Mouse (Mus musculus): ENCODE results near the gene Elob. TPM values are rescaled to one million over a fixed set of nuclear protein-coding genes. Genes with fewer than 3 reads are reported as not detected.
A peak's percentile ranks its signal among the peaks of the same experiment; 100 is the strongest.

Elob gene
- polyA plus RNA-seq, 1 experiment from 2014 or later, result 1,219 TPM

DNA sequence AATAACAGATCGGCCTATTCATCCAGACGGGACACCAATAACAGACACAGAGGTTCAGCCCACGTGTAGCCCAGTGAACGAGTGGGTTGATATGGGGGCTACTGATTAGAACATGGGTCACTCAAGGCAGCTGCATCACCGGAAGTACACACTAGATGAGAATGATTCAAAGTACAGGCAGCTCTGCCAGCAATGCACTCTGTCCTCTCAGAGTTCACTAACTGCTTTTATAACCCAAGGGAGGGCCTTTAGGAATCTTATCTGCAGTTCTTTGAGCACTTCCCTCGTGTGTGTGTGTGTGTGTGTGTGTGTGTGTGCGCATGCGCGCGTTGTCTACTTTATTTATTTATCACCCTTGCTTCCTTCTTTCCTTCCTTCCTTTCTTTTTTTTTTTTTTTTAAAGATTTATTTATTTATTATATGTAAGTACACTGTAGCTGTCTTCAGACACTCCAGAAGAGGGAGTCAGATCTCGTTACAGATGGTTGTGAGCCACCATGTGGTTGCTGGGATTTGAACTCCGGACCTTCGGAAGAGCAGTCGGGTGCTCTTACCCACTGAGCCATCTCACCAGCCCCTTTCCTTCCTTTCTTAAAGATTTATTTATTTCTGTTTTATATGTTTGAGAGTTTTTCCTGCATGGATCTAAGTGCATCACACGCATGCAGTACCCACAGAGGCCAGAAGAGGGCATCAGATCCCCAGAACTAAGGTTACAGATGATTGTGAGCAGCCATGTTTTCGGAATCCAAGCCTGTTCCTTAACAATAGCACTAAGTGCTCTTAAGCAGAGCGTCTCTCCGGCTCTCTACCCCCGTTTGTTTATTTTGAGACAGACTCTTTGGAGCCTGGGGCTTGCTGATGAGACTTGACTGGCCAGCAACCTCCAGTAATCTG, 22.2 kb upstream of the Elob start:
- Histone ChIP-seq H3K9me3 (no peaks in the 10 kb centered on the region), H3K4me1 (no peaks in the 10 kb centered on the region), H3K9ac (no peak overlapping the region), H3K27ac (no peak overlapping the region), H3K27me3 (no peaks in the 10 kb centered on the region), H3K4me3 (no peak overlapping the region), H3K4me2 (replicated peaks) (no peak overlapping the region), H3K36me3 (no peaks in the 10 kb centered on the region)
- ATAC-seq (ENCODE audit: low FRiP score, low read depth), result no peak
- WGBS, result 60% methylated on average over 19 of the region's 19 CpGs

DNA sequence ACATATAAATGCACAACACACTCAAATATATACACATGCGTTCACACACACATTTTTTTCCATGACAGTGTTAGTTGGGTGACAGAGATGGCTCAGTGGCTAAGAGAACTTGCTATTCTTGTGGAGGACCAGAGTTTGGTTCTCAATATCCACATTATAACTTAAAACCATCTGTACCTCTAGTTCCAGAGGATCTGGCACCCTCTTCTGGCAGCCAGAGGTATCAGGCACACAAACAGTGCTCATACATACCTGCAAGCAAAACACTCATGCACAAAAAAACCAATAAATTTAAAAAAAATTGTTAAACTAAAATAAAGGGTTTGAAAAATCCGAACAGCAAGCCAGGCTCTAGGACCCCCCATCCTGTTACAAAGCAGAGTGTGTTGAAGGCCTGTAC, 21.1 kb upstream of the Elob start:
- Histone ChIP-seq H3K4me1 (no peaks in the 10 kb centered on the region), H3K27me3 (no peaks in the 10 kb centered on the region), H3K9me3 (no peaks in the 10 kb centered on the region), H3K9ac (no peak overlapping the region), H3K36me3 (no peaks in the 10 kb centered on the region), H3K4me3 (no peak overlapping the region), H3K4me2 (replicated peaks) (no peak overlapping the region), H3K27ac (no peak overlapping the region)
- ATAC-seq (ENCODE audit: low FRiP score, low read depth), result no peak
- WGBS, result 57% methylated on average over 2 of the region's 2 CpGs

DNA sequence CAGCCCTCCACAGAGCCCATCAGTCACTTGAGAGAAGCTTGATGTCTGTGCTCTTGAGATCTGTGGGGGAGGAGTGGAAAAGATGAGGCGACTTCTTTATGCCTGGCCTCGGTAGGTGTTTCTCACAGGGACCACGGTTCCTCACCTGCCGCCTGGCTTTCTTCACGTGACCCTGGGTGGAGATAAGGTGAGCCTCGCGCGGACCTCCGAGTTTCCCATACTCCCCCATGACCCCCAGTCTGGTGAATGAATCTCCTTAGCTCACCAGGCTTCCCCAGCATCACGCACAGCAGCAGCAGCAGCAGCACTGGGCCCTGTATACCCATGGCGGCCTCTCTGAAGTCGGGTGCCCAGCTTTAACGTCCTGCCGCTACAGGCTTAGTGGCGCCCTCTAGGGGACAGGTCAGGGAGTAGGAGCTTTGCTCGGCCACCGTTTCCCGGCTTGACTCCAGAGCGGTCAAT, 14.9 kb upstream of the Elob start, which contains the start of the genes Prss32 and Prss41:
Prss32 (plus strand) TSS at position 44 of the 462 bp plus-strand sequence.
Prss41 (minus strand) TSS at position 361 of the 462 bp plus-strand sequence.
- no peaks in the 10 kb centered on the region for H3K36me3 ChIP-seq
- no peak within 1 kb of the TSS for H3K27ac ChIP-seq
- 17% methylated on average over 19 of the region's 19 CpGs for whole genome bisulfite sequencing
- no peak for ATAC-seq (ENCODE audit: low FRiP score, low read depth)
- no peak within 1 kb of the TSS for H3K9ac ChIP-seq
- no peaks in the 10 kb centered on the region for H3K9me3 ChIP-seq
- no peaks in the 10 kb centered on the region for H3K27me3 ChIP-seq
- H3K4me2 ChIP-seq (replicated peaks), result peak within 1 kb of the TSS; percentile 52
- no peaks in the 10 kb centered on the region for H3K4me1 ChIP-seq
- H3K4me3 ChIP-seq, result peak within 1 kb of the TSS; percentile 26

DNA sequence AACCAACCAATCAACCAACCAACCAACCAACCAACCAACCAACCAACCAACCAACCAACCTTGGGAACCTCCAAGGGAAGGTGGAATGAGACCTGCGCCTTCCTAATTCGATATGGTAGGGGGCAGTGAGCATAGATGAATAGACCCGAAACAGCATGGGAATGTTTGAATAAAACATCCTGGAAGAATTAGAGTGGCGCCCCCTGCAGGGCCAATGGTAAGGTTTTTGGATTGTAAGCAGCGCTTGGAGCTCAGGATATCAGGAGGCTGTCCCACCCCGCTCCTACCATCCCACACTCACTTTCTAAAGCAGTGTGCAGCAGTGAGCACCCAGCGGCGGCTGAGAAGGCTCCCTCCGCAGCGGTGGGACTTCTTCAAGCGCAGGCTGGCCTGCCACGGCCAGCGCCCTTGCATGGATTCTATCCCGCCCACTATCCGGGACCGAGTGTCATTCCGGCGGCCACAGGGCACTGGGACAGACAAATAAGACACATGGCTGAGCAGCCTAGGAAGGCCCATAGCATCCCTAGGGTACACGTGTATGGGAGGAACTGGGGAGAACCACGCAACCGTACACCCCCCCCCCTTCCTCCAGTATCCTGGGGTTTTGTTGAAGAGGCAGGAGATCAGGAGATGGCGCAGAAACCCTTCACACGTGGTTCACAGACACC, 14.3 kb upstream of the Elob start:
- 48% methylated on average over 23 of the region's 23 CpGs for WGBS
- peak overlapping the region; percentile 26; the same call in 1 of the 2 replicates for H3K4me3 ChIP-seq
- no peak overlapping the region for H3K9ac ChIP-seq
- no peaks in the 10 kb centered on the region for H3K9me3 ChIP-seq
- H3K27ac ChIP-seq, result no peak overlapping the region
- H3K27me3 ChIP-seq, result no peaks in the 10 kb centered on the region
- peak overlapping the region; percentile 52 for H3K4me2 ChIP-seq (replicated peaks)
- H3K4me1 ChIP-seq, result no peaks in the 10 kb centered on the region
- no peak for ATAC-seq (ENCODE audit: low FRiP score, low read depth)
- no peaks in the 10 kb centered on the region for H3K36me3 ChIP-seq

DNA sequence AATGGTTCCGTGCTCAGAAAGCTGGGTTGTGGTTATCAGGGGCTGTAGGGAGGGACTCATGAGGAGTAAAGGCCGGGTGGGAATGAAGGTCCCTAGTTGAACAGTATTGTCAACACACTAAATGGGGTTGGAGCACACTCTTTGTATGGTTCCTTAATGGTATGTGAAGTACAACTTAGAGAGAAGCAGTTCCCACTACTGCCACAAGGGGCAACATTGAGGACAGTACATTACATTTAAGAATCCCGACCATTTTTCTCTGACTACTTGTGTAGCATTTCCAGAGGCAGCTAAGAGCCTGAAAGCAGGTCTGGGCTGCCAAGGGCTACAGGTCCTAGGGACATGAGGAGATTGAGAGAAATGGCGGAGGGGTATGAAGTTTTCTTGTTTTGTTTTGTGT, 12.2 kb upstream of the Elob start:
- no peak for ATAC-seq (ENCODE audit: low FRiP score, low read depth)
- H3K9ac ChIP-seq, result no peak overlapping the region
- H3K36me3 ChIP-seq, result no peaks in the 10 kb centered on the region
- H3K4me2 ChIP-seq (replicated peaks), result no peak overlapping the region
- H3K27ac ChIP-seq, result no peak overlapping the region
- 33% methylated on average over 4 of the region's 4 CpGs for WGBS
- H3K4me1 ChIP-seq, result no peaks in the 10 kb centered on the region
- H3K4me3 ChIP-seq, result no peak overlapping the region
- no peaks in the 10 kb centered on the region for H3K9me3 ChIP-seq
- H3K27me3 ChIP-seq, result 0 out of 2 replicates have a peak, but pooled peaks cover under 1% of the 10 kb centered on the region

DNA sequence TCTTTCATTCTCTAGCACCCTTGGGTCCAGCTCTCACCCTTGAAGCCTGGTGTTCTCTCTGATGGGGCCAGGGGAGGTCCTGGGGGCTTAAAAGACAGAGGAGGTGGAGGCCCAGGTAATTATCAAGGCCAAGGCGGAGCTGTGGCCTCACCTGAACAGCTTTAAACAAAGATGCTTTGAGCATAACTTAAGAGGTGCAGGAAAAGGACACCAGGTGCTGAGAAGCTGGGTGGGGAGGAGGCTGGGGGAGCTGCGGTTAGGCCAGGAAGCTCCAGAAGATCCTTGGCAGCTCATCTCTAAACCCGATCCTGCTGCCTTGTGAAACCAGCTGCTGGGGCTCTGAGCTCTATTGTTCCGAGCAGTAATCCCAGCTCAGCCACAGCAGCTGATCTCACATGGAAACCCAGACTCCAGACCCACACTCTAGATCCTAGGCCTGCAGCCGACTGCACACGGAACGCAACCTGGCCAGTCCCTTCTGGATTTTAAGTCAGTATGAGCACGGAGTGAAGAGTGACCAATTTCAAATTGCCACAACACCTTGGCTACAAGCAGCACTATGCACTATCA, 7.2 kb upstream of the Elob start, which contains the start of gene Prss33:
Prss33 (minus strand) TSS at position 51 of the 570 bp plus-strand sequence.
- no peak within 1 kb of the TSS for H3K27ac ChIP-seq
- ATAC-seq (ENCODE audit: low FRiP score, low read depth), result peak; percentile 49; the same call in 1 of the 2 replicates
- H3K9me3 ChIP-seq, result no peaks in the 10 kb centered on the region
- peaks cover 29% of the 10 kb centered on the region for H3K27me3 ChIP-seq
- no peak within 1 kb of the TSS for H3K4me3 ChIP-seq
- H3K36me3 ChIP-seq, result no peaks in the 10 kb centered on the region
- H3K4me1 ChIP-seq, result no peaks in the 10 kb centered on the region
- 72% methylated on average over 8 of the region's 8 CpGs for WGBS
- H3K9ac ChIP-seq, result no peak within 1 kb of the TSS
- no peak within 1 kb of the TSS for H3K4me2 ChIP-seq (replicated peaks)

DNA sequence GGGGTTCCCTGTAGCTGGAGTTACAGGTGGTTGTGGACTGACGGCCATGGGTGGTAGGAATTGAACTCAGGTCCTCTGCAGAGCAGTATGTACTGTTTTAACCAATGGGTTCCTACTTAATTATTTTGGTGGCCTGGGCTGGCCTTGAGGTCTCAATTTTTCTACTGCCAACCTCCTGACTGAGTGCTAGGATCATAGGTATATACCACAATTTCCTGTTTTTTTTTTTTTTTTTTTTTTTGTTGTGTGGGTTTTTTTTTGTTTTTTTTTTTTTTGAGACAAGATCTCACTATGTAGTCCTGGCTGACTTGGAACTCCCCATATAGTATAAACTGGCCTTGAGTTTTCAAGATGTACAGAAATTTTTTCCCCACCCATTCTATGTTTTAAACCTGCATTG, 2.3 kb upstream of the Elob start:
- Histone ChIP-seq H3K27me3 (peaks cover 35% of the 10 kb centered on the region), H3K9ac (no peak overlapping the region), H3K4me3 (no peak overlapping the region), H3K9me3 (no peaks in the 10 kb centered on the region), H3K36me3 (peaks cover 12% of the 10 kb centered on the region), H3K27ac (no peak overlapping the region), H3K4me1 (peaks cover 20% of the 10 kb centered on the region), H3K4me2 (replicated peaks) (no peak overlapping the region)
- 94% methylated on average over 1 of the region's 1 CpGs for WGBS
- ATAC-seq (ENCODE audit: low FRiP score, low read depth), result no peak

DNA sequence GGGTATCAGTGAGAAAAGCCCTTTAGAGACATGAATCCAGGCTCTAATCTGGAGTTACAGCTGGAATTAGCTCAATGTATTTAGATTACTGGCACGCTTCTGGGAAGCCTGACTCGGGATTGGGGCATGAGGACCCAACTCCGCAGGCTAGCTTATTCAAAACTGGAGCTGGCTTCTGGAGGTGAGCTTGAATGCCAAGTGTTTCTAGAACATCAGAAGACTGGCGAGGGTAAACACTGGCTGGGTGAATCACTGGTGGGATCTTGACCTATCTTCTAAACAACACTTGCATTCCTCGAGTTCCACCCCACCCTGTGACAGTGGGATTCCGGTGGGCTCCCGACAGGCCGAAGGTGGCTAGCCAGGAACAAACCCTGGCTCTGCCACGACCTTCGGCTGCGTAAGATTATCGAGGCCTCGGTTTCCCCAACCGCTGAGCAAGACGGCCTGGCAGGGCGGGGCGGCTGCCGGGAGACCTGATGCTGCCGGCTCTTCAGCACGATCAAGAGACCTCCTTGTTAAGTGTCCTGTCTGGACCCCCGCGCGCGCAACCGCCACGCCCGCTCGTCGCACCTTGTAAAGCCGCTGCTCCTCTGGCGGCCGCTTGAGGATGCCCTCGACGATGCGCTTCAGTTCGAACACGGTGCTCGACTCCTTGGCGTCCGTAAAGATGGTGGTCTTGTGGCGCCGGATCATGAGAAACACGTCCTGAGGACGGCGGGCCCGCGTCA, 500 bp downstream of the Elob start:
- ATAC-seq (ENCODE audit: low FRiP score, low read depth), result peak; percentile 74
- H3K36me3 ChIP-seq, result peaks cover 40% of the 10 kb centered on the region
- peak overlapping the region; percentile 89 for H3K4me3 ChIP-seq
- H3K4me2 ChIP-seq (replicated peaks), result peak overlapping the region; percentile 90
- H3K27me3 ChIP-seq, result peaks cover 19% of the 10 kb centered on the region
- no peaks in the 10 kb centered on the region for H3K9me3 ChIP-seq
- peak overlapping the region; percentile 94 for H3K27ac ChIP-seq
- peaks cover 22% of the 10 kb centered on the region for H3K4me1 ChIP-seq
- H3K9ac ChIP-seq, result peak overlapping the region; percentile 93
- WGBS, result under 1% methylated on average over 47 of the region's 47 CpGs

DNA sequence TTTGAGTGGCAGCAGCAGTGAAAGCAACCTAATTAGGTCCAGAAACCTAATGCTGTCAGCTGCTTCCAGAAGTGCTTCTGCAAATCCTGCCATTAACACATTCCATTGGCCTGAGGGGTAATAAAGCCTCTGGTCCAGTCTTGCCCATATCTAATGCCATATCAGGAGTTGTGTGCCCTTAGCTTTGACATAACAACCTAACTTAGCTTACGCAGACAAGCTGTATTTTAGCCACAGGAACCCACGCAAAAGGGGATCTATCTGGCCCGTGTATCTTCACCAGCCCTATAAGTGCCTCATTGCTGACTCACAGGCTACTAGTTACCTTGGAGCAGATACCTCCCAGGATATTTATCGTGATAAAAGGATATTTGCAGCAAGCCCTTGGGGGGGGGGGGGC, 3.3 kb downstream of the Elob start:
- H3K36me3 ChIP-seq, result peaks cover 68% of the 10 kb centered on the region
- no peak overlapping the region for H3K9ac ChIP-seq
- peaks cover 22% of the 10 kb centered on the region for H3K4me1 ChIP-seq
- ATAC-seq (ENCODE audit: low FRiP score, low read depth), result no peak
- no peaks in the 10 kb centered on the region for H3K9me3 ChIP-seq
- no peak overlapping the region for H3K4me2 ChIP-seq (replicated peaks)
- no peak overlapping the region for H3K4me3 ChIP-seq
- 0 out of 2 replicates have a peak, but pooled peaks cover 5% of the 10 kb centered on the region for H3K27me3 ChIP-seq
- 69% methylated on average over 4 of the region's 4 CpGs for WGBS
- no peak overlapping the region for H3K27ac ChIP-seq

DNA sequence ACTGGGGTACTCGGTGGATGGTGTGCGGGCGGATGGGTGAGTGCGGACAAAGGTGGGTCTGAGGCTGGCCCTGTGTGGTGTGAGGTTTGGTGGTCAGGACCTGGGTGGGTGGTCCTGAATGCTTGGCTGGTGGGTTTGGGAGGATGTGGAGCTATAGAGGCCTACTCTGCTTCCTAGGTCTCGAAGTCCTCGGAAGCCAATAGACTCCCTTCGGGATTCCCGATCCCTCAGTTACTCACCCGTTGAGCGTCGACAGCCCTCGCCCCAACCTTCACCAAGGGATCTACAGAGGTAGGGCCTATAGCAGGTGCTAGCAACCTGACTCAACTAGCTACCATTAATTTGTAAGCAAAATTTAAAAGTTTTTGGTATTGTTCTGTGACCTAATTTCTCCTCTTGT, 5.3 kb downstream of the Elob start:
- no peak for ATAC-seq (ENCODE audit: low FRiP score, low read depth)
- no peak overlapping the region for H3K4me3 ChIP-seq
- peaks cover 22% of the 10 kb centered on the region for H3K4me1 ChIP-seq
- peaks cover 14% of the 10 kb centered on the region for H3K9me3 ChIP-seq
- peaks cover 88% of the 10 kb centered on the region for H3K36me3 ChIP-seq
- no peak overlapping the region; the same call in 1 of the 2 replicates for H3K27ac ChIP-seq
- H3K4me2 ChIP-seq (replicated peaks), result no peak overlapping the region
- no peak overlapping the region for H3K9ac ChIP-seq
- 92% methylated on average over 12 of the region's 12 CpGs for WGBS
- H3K27me3 ChIP-seq, result no peaks in the 10 kb centered on the region

DNA sequence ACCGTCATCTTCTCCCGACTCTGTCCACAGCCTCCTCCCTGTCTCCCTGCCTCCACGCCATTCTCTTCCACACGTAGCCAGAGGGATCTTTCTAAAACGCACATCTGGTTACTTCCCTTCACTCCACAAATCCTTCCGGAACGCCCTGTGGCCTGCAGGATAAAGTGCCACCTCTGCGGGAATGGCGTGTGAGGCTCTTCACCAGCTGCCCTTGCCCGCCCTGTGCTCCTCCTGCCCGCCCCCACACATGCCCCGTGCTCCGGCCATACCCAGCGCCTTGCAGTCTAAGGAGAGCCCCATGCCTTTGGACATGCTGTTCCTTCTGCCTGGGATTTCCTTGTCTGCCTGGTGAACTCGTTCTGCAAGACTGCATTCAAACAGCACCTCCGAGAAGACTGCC, 5.9 kb downstream of the Elob start:
- H3K4me1 ChIP-seq, result peaks cover 19% of the 10 kb centered on the region
- WGBS, result 79% methylated on average over 16 of the region's 16 CpGs
- peaks cover 94% of the 10 kb centered on the region for H3K36me3 ChIP-seq
- no peak overlapping the region for H3K27ac ChIP-seq
- ATAC-seq (ENCODE audit: low FRiP score, low read depth), result no peak
- no peak overlapping the region for H3K9ac ChIP-seq
- peaks cover 20% of the 10 kb centered on the region for H3K9me3 ChIP-seq
- no peak overlapping the region for H3K4me2 ChIP-seq (replicated peaks)
- H3K4me3 ChIP-seq, result no peak overlapping the region
- H3K27me3 ChIP-seq, result no peaks in the 10 kb centered on the region
